15 mouse cellular contexts compared by ENCODE assay signal in genomic region chr9:69132995-69133394, GRCm38 (mm10).
DNase-seq lines count a peak whose midpoint lies in the region; ATAC-seq lines count a peak whose summit lies in the region.
"Had no signal": no experiment of that assay in that cellular context is flagged by ENCODE, and none has a peak within 500 bp of the region (broad histone marks: within the 10 kb centered on the region; RNA-seq: fewer than 3 reads in every experiment).

No protein-coding gene starts in this region.

- no peaks in the 10 kb centered on the region for H3K36me3 ChIP-seq in embryonic facial prominence, embryonic 10.5 days (replicated peaks)
- no peaks in the 10 kb centered on the region for H3K36me3 ChIP-seq in embryonic facial prominence, embryonic 12.5 days
- no peaks in the 10 kb centered on the region for H3K36me3 ChIP-seq in limb, embryonic 12.5 days
- H3K36me3 ChIP-seq in lung, embryonic 16.5 days (ENCODE audit: control insufficient read depth, insufficient read depth, low read length), result no peaks in the 10 kb centered on the region
- H3K36me3 ChIP-seq in forebrain, embryonic 14.5 days (ENCODE audit: control insufficient read depth, insufficient read depth, low read length), result no peaks in the 10 kb centered on the region

- peaks cover 4% of the 10 kb centered on the region; the same call in 1 of the 2 replicates for H3K27me3 ChIP-seq in embryonic facial prominence, embryonic 10.5 days (replicated peaks; ENCODE audit: low read depth, poor library complexity, severe bottlenecking)
- no peaks in the 10 kb centered on the region for H3K27me3 ChIP-seq in embryonic facial prominence, embryonic 12.5 days
- peaks cover 35% of the 10 kb centered on the region for H3K27me3 ChIP-seq in limb, embryonic 12.5 days
- no peaks in the 10 kb centered on the region for H3K27me3 ChIP-seq in lung, embryonic 16.5 days (ENCODE audit: control insufficient read depth, insufficient read depth, low read depth, low read length)
- no peaks in the 10 kb centered on the region for H3K27me3 ChIP-seq in forebrain, embryonic 14.5 days (replicated peaks; ENCODE audit: control insufficient read depth, insufficient read depth, low read length)

- peak overlapping the region; percentile 51 for H3K27ac ChIP-seq in embryonic facial prominence, embryonic 10.5 days (replicated peaks)
- peak overlapping the region; percentile 56; the same call in 1 of the 2 replicates for H3K27ac ChIP-seq in embryonic facial prominence, embryonic 12.5 days
- peak overlapping the region; percentile 43 for H3K27ac ChIP-seq in limb, embryonic 12.5 days
- H3K27ac ChIP-seq in lung, embryonic 16.5 days (ENCODE audit: low read length), result peak overlapping the region; percentile 53
- no peak overlapping the region for H3K27ac ChIP-seq in forebrain, embryonic 14.5 days (ENCODE audit: low read depth, low read length)

- WGBS in embryonic facial prominence, embryonic 10.5 days, result 76% methylated on average over 6 of the region's 6 CpGs
- 61% methylated on average over 6 of the region's 6 CpGs for WGBS in embryonic facial prominence, embryonic 12.5 days
- WGBS in limb, embryonic 12.5 days, result 41% methylated on average over 6 of the region's 6 CpGs
- 30% methylated on average over 6 of the region's 6 CpGs for WGBS in lung, embryonic 16.5 days
- 85% methylated on average over 6 of the region's 6 CpGs for WGBS in forebrain, embryonic 14.5 days

- H3K4me3 ChIP-seq in embryonic facial prominence, embryonic 10.5 days, result no peak overlapping the region
- H3K4me3 ChIP-seq in embryonic facial prominence, embryonic 12.5 days, result no peak overlapping the region
- H3K4me3 ChIP-seq in limb, embryonic 12.5 days (replicated peaks), result no peak overlapping the region
- H3K4me3 ChIP-seq in lung, embryonic 16.5 days (ENCODE audit: low read length), result no peak overlapping the region
- no peak overlapping the region for H3K4me3 ChIP-seq in forebrain, embryonic 14.5 days (ENCODE audit: low read depth, low read length)

- no peak for DNase-seq in embryonic facial prominence, embryonic 10.5 days (ENCODE audit: low spot score)
- no peak for DNase-seq in layer of hippocampus, adult 18-20 months (ENCODE audit: low spot score in 2 of 2)
- no peak for DNase-seq in heart, postnatal 4 days
- DNase-seq in forebrain, embryonic 14.5 days (ENCODE audit: low spot score), result no peak
- DNase-seq: cerebellum, adult 9-10 months; forebrain, postnatal 0 days; kidney, adult 8-10 months; layer of hippocampus, postnatal 36 days; left cerebral cortex, postnatal 4 days; right cerebral cortex, postnatal 14 days; thymus, postnatal 14 days had no signal

- H3K4me2 ChIP-seq in embryonic facial prominence, embryonic 12.5 days (replicated peaks), result no peak overlapping the region
- H3K4me2 ChIP-seq in limb, embryonic 12.5 days, result no peak overlapping the region
- no peak overlapping the region for H3K4me2 ChIP-seq in lung, embryonic 16.5 days (ENCODE audit: low read depth, low read length)
- H3K4me2 ChIP-seq in forebrain, embryonic 14.5 days (ENCODE audit: low read length), result no peak overlapping the region
- H3K4me2 ChIP-seq: heart, embryonic 11.5 days had no signal

- peaks cover 30% of the 10 kb centered on the region for H3K4me1 ChIP-seq in embryonic facial prominence, embryonic 10.5 days
- H3K4me1 ChIP-seq in embryonic facial prominence, embryonic 12.5 days, result peaks cover 20% of the 10 kb centered on the region
- H3K4me1 ChIP-seq in limb, embryonic 12.5 days (replicated peaks), result peaks cover 40% of the 10 kb centered on the region
- H3K4me1 ChIP-seq in lung, embryonic 16.5 days (replicated peaks; ENCODE audit: control insufficient read depth, insufficient read depth, low read length), result peaks cover 17% of the 10 kb centered on the region
- peaks cover 6% of the 10 kb centered on the region; the same call in 1 of the 2 replicates for H3K4me1 ChIP-seq in forebrain, embryonic 14.5 days (ENCODE audit: control insufficient read depth, insufficient read depth, low read length)

- ATAC-seq in embryonic facial prominence, embryonic 12.5 days (ENCODE audit: insufficient number of reproducible peaks, insufficient read depth, low FRiP score, low TSS enrichment), result no peak
- no peak for ATAC-seq in limb, embryonic 12.5 days (ENCODE audit: insufficient number of reproducible peaks, insufficient read depth, low FRiP score, low TSS enrichment, low read depth)
- ATAC-seq in lung, embryonic 16.5 days (ENCODE audit: low read depth), result peak; percentile 55; the same call in 1 of the 2 replicates
- ATAC-seq in forebrain, embryonic 14.5 days, result no peak
- ATAC-seq: forebrain, postnatal 0 days had no signal

- no peaks in the 10 kb centered on the region for H3K9me3 ChIP-seq in embryonic facial prominence, embryonic 10.5 days
- H3K9me3 ChIP-seq in embryonic facial prominence, embryonic 12.5 days, result no peaks in the 10 kb centered on the region
- H3K9me3 ChIP-seq in limb, embryonic 12.5 days, result no peaks in the 10 kb centered on the region
- H3K9me3 ChIP-seq in lung, embryonic 16.5 days (ENCODE audit: control insufficient read depth, low read length), result no peaks in the 10 kb centered on the region
- H3K9me3 ChIP-seq in forebrain, embryonic 14.5 days (replicated peaks; ENCODE audit: control insufficient read depth, low read length), result no peaks in the 10 kb centered on the region

- H3K9ac ChIP-seq in embryonic facial prominence, embryonic 12.5 days, result no peak overlapping the region
- H3K9ac ChIP-seq in limb, embryonic 12.5 days (replicated peaks), result no peak overlapping the region
- no peak overlapping the region for H3K9ac ChIP-seq in lung, embryonic 16.5 days (ENCODE audit: low read length)
- H3K9ac ChIP-seq in forebrain, embryonic 14.5 days (ENCODE audit: low read length), result no peak overlapping the region
- H3K9ac ChIP-seq: forebrain, postnatal 0 days had no signal
